Mouse (Mus musculus) heart, adult 2 months (tissue): Measurements from ENCODE around the gene Gm20388.

Source experiments
- CTCF ChIP-seq: fragments of 200-600 bp; IDR thresholded peaks from 2 replicates; pipeline ENCODE4 v1.8.1; 2022; ENCODE audit warnings: antibody characterized with exemption, mild to moderate bottlenecking, moderate library complexity
- POLR2A ChIP-seq: fragments of 200-500 bp; IDR thresholded peaks from 2 replicates; pipeline ENCODE4 v1.6.1; 2011; ENCODE audit warnings: mild to moderate bottlenecking, low read depth, low read length, control low read depth; ENCODE audit not compliant: insufficient read depth

- TF ChIP-seq POLR2A (no peak), CTCF (no peak)
Observed at GRCm38 (mm10) chr8:120476711-120477575, 566.3 kb downstream of the Gm20388 start.
